Mouse (Mus musculus) embryo, embryonic 11.5 days (tissue): ENCODE measurements at regions not wholly inside any gene's neighbourhood (a gene's known extent, or its start where the extent isn't known, plus 50 kb on each side); places are given as distances from the start of the nearest gene placed in this dataset.
"Not testable (repeated sequence)": the region's sequence is repeated elsewhere in the genome, so short reads cannot be mapped to it uniquely, and the experiment has no call there.

ENCODE experiments used
- DNase-seq: peaks from one replicate; pipeline ENCODE4 v3.0.0-alpha.2; 2012; ENCODE audit warnings: low read depth, low spot score

DNA sequence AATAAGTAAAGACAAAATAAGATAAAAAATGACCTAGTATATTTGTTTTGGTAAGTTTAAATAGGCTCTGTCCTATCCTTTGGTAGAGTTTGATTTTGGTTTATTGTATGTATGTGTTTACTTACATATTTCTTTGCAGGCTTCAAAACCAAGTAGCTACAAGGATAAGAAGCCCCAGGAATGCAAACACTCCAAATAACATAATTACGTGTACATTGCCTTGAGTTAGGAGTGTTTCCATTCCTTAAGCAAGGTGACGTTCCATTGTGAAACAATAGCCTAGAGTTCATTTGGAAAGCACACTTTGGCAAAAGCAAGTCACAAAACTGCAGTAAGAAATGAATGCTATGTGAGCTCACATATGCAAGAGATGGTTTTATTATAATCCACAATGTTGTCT is 404.2 kb downstream of the 1190002N15Rik start:
- no peak for DNase-seq

DNA sequence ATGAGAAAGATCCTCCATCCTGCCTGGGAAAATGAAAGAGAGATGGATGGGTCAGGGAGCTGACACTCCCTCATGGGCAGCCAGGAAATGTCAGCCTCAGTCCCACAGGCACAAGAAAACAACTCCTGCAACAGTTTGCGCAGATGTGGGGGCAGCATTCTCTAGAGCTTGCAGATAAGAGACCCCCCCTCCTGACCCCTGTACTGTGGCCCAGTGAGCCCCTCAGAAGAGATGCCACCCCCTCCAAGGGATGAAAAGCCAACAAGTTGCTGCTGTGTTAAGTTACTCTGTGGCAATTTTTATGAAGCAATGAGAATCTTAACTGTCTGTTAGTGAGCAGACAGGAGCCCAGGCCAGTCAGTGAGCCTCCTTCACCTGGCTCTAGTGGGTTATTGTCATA is 406.5 kb downstream of the 1190002N15Rik start:
- DNase-seq: no peak

- DNase-seq: no peak
Observed at GRCm38 (mm10) chr9:94116961-94117360, 420.9 kb downstream of the 1190002N15Rik start.

DNA sequence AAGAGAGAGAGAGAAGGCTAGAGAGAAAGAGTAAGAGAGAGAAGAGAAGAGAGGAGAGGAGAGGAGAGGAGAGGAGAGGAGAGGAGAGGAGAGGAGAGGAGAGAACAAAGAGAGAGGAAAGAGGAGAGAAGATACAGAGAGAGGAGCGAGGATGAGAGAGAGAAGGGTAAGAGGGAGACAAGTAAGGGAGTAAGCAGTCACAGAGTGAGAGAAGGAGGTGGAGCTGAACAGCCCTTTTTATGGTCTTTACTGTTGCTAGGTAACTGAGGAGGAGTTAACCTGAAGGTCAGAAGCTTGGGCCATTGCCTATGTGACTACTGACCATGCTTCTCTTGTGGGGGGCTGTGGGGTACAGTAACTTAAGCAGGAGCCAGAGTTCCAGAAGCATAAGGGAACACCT is 430.2 kb downstream of the 1190002N15Rik start:
- not testable (repeated sequence) for DNase-seq

- DNase-seq: no peak
Observed at GRCm38 (mm10) chr9:94104669-94105068, 433.2 kb downstream of the 1190002N15Rik start.

DNA sequence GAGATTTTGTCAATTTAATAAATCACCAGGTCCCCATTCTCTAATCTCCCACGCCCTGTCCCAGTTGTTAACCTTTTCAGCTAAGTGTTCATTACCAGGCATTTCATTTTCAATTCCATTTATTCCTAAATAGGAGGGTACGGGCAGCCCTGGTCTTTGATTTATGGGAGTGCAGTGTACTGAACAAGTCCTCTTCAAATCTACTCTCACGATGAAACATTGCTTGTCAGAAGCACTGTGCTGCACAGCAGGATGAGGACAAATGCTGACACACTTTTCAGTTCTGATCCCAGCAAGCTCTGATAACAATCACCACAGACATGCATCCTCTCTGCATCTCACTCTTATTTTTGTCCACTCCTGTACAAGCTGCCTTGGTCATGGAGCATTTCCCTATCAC is 435.9 kb downstream of the 1190002N15Rik start:
- no peak for DNase-seq

DNA sequence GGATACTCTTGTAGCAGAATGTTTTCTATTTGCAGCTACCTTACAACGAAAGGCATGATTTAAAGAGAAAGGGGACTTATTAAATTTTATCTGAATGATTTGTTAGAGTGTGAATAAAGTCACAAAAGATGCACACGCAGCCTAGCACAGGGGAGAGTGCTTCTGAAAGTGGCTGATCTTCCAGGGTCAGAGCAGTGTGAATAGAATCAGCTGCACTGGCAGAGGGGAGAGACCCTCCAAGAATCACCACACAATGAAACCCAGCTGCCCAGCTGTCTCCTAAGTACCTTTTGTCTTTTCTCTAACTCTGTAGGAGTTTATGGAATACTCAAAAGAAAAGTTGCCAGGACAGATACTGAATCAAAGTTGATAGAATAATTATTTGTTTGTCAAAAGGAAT is 443.1 kb downstream of the 1190002N15Rik start:
- DNase-seq: no peak

GRCm38 (mm10) chr9:94091658-94092225 is 446.1 kb downstream of the 1190002N15Rik start:
- no peak for DNase-seq

DNA sequence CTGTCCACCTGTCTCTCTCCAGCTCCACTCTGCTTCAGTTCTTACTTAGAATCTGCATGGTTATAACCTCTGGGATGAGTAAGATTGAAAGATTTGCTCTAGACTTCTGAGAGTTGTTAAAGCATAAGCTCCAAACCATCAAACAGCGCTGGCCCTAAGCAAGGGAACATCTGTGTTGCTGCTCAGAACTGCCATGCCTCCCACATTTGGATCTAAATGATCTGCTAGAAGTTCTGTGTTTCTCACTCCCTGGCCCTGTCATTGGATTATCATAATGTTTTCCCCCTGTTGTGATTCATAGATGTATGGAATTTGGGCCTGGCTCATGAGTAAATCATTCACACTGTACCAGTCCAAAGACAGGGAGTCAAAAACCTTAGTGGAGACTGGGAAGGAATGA is 448.1 kb downstream of the 1190002N15Rik start:
- no peak for DNase-seq

- DNase-seq: no peak
Observed at GRCm38 (mm10) chr9:94083629-94084411, 454.1 kb downstream of the 1190002N15Rik start.

DNA sequence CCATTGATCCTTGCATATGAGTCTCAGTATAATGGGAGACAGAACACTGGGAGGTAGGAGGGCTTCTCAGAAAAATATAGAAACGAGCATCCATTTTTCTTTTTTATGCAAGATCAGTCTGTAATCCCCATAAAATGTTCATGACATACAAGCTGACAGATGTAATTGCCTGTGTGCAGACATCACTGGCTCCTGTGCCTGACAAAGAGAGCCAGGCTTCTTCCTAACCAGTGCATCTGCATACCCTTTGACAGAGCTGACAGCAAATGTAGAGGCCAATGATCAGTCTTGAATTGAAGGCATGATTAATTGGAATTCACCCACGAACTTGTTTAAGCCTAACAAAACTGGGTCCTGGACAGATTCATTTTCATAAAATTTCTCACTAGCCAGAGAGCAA is 463.0 kb downstream of the 1190002N15Rik start:
- no peak for DNase-seq

DNA sequence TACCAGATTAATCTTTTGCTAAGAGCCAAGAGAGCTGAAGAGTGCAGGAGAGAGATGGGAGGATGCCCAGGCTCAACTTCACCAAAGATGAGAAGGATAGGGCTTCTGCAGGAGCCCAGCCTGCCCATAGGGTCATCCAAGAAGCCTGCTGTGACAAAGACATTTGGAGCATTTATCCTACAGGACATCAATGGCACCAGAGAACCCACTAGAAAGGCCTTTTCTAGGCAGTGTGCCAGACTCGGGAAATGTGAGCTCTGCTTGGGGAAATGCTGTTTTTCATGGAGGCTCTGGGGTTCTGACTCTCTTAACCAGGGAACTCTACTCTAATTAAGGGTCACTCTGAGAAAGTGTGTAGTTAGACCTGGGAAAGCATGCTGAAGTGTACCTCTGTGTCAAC is 470.8 kb downstream of the 1190002N15Rik start:
- DNase-seq: no peak

DNA sequence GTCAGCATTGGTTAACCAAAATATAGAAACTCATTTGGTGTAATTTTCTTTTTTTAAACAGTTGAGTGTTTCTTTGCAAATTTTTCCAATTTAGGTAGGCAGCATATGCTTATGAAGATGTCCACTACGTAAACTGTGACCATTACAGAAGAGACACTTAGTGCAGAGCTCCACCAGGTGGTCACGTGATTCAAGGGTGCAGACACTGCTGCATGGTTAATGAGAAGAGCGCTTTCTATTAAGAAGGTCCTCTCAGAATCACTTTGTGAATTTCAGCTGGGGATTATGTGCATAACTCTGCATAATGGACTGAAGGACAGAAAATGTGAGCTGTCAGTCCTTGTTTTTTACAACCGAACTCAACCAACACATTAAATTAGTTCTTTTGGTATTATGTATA is 484.7 kb downstream of the 1190002N15Rik start:
- no peak for DNase-seq

- no peak for DNase-seq
Observed at GRCm38 (mm10) chr9:94047845-94048244, 490.0 kb downstream of the 1190002N15Rik start.

GRCm38 (mm10) chr9:94045462-94046126 is 492.3 kb downstream of the 1190002N15Rik start:
- DNase-seq: no peak

GRCm38 (mm10) chr9:94023761-94024160 is 514.1 kb downstream of the 1190002N15Rik start:
- DNase-seq: no peak

DNA sequence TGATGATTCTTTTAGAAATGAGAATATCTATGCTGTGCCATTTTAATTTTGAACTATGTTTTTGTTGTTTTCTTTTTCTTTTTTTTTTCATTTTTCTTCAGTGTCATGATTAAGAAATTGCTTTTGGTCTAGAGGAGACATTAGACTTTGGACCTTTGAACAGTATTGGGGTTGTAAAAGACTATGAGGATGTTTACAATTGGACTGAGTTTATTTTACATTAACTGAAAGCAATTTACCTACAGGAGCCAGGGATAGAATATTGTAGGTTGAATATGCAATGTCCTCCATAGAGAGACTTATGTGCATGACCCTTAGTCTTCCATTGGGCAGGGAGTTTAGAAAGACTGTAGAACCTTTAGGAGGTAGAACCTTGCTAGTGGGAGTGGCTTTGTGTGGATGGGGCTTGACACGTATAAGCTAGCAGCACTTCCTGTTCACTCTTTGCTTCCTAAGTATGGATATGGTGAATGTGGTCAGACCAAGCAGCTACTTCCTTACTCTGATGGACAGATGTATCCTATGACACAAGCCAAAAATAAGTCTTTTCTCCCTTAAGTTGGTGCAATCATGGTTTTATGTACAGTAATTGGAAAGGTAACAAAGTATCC is 516.5 kb downstream of the 1190002N15Rik start:
- no peak for DNase-seq

GRCm38 (mm10) chr9:94016747-94017487 is 521.0 kb downstream of the 1190002N15Rik start:
- DNase-seq: no peak

DNA sequence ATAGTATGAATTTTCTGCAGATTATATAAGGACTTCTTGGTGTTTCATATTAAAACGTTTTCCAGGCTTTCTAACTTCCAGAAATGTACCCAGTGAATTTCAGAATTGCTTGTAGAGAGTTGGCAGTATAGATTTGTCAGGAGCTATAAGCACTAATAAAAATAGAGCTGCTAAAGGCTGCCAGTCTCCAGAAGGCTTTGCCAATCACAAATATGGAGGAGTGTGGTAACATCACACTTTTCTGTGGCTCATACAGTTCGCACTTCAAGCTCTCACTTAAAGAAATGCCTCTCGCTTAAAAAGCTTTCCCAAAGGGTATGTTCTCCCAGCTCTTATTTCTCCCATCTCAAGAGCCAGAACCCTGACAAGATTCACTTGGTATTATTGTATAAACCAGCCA is 545.7 kb downstream of the 1190002N15Rik start:
- no peak for DNase-seq

GRCm38 (mm10) chr9:93991141-93991540 is 546.7 kb downstream of the 1190002N15Rik start:
- no peak for DNase-seq

DNA sequence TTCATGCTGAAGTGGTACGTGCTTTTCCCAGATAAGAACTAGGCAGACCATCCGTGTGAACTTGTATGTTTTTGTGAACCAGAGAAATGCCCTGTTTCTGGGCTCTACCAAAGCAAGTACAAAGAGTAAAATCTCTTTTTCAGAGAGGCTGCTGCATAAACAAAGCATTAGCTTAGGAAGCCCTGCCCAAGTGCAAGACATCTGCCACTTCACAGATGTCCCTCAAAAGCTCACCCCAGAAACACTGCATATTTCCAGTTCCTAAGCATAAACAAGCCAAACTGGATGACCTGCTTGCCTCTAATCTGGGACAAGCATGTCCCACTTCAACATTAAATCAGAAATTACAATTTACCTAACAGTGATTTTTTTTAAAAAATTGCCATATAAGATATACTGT is 556.7 kb downstream of the 1190002N15Rik start:
- no peak for DNase-seq
